Mouse (Mus musculus): ENCODE results near the gene Ugt1a9.
"Not testable (repeated sequence)": the region's sequence is repeated elsewhere in the genome, so short reads cannot be mapped to it uniquely, and the experiment has no call there.

The Ugt1a9 gene

GRCm38 (mm10) chr1:88158430-88158829 lies 87.8 kb downstream of the Ugt1a9 start:
- ATAC-seq (ENCODE audit: insufficient number of reproducible peaks, low FRiP score, low TSS enrichment) = no peak

- ATAC-seq (ENCODE audit: insufficient number of reproducible peaks, low FRiP score, low TSS enrichment) = no peak
These were observed 95.1 kb downstream of the Ugt1a9 start, which contains the start of gene Ugt1a5 for GRCm38 (mm10) chr1:88165711-88166110. Gene Ugt1a5, plus strand, starts transcription at chr1:88166012.

- ATAC-seq (ENCODE audit: insufficient number of reproducible peaks, low FRiP score, low TSS enrichment) = not testable (repeated sequence)
These were observed 101.6 kb downstream of the Ugt1a9 start for GRCm38 (mm10) chr1:88172190-88172589.

- no peak for ATAC-seq (ENCODE audit: insufficient number of reproducible peaks, low FRiP score, low TSS enrichment)
These were observed 109.1 kb downstream of the Ugt1a9 start for GRCm38 (mm10) chr1:88179657-88180056.

GRCm38 (mm10) chr1:88186325-88186935 lies 115.8 kb downstream of the Ugt1a9 start:
- no peak for ATAC-seq (ENCODE audit: insufficient number of reproducible peaks, low FRiP score, low TSS enrichment)

DNA sequence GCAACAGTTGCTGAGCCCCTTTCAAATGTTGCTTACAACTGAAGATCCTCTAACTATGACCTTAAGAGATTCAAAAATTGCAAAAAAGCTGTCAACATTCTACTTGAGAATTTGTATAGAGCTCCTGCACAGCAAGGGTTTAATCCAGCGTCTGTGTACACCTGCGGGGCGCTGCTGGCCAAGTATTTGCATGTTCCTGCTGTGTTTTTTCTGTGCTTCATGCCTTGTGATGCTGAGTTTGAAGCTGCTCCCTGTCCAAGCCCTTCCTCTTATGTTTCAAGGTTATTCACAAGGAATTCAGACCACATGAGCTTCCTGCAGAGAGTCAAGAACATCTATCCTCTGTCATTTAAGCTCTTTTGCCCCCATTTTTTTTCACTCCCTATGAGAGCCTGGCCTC lies 121.5 kb downstream of the Ugt1a9 start:
- no peak for ATAC-seq (ENCODE audit: insufficient number of reproducible peaks, low FRiP score, low TSS enrichment)

- ATAC-seq (ENCODE audit: insufficient number of reproducible peaks, low FRiP score, low TSS enrichment) = no peak
These were observed 125.1 kb downstream of the Ugt1a9 start for GRCm38 (mm10) chr1:88195687-88196086.

GRCm38 (mm10) chr1:88197443-88197842 lies 126.8 kb downstream of the Ugt1a9 start:
- ATAC-seq (ENCODE audit: insufficient number of reproducible peaks, low FRiP score, low TSS enrichment) = no peak

DNA sequence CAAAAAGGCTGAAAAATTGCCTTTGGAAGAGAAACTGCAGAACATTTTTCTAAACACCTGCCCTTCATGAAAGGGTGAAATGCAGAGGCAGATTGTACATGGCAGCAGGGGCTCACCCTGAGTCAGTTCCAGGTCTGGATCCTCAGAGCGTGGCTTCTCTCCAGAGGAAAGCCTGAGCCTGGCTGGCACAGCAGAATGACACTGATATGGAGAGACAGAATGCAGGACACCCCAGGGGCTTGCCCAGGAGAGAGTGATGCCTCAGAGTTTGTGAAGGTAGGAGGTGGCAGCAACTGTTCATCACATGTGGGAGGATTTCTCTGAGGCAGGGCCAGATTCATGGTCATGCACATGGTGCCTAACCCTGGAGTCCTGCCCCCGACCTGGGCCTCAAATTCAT lies 129.4 kb downstream of the Ugt1a9 start:
- peak; percentile 85 for ATAC-seq (ENCODE audit: insufficient number of reproducible peaks, low FRiP score, low TSS enrichment)

- no peak for ATAC-seq (ENCODE audit: insufficient number of reproducible peaks, low FRiP score, low TSS enrichment)
These were observed 129.9 kb downstream of the Ugt1a9 start, which contains the start of gene Ugt1a2 for GRCm38 (mm10) chr1:88200456-88200855. Gene Ugt1a2, plus strand, starts transcription at chr1:88200601.

DNA sequence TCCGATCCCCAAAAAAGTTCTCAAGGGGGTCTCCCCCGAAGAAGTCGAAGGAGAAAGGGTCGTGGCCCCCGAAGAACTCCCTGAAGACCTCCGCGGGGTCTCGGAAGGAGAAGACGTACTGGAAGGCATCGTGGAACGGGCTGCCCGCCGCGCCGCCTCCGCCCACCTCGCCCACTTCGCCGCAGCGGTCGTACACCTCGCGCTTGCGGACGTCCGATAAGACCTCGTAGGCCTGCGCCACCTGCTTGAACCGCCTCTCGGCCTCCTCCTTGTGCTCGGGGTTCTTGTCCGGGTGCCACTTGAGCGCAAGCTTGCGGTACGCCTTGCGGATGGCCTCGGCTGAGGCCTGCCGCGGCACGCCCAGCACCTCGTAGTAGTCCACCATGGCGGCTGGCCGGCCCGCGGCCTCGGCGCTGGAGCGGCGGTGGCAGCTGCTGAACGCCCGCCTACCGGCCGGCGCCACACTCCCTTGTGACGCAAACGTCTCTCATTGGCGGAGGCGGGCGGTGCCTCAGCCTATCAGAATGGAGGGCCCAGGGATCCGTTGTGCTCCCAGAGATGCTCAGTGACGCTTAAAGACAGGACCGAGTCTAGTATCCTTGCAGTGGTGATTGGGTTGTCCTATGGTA lies 134.8 kb downstream of the Ugt1a9 start, which contains the start of gene Dnajb3:
TSS of gene Dnajb3 (minus strand) at position 489 of the 629 bp plus-strand sequence.
- ATAC-seq (ENCODE audit: insufficient number of reproducible peaks, low FRiP score, low TSS enrichment) = peak; percentile 99

DNA sequence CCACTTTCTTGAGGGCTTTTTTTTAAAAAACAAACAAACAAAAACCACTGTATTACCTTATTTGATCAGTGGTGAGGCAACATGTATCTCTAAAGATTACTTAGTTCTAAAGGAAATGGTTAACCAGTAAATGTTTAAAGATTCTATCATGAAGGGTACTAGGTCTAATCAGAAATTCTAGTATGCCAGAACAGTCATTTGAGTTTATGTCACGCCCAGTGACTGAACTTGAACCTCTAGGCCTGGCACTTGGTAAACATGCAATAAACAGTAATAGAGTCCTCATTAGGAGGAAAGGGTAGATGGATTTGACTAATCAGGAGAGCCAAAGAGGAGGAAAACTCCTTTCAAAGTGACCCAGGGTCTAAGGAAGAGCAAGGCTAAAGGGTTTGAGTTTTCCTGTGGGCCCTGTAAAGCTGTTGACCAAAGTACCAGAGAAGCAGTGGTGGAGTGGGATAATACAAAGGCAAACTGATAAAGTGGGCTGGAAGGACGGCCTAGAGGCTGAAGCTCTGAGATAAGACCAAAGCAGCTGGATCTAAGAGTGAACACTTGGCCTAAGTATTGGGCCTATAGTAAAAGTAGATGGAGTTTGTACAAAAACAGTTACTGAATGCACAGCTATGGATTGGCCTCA lies 136.4 kb downstream of the Ugt1a9 start:
- no peak for ATAC-seq (ENCODE audit: insufficient number of reproducible peaks, low FRiP score, low TSS enrichment)

DNA sequence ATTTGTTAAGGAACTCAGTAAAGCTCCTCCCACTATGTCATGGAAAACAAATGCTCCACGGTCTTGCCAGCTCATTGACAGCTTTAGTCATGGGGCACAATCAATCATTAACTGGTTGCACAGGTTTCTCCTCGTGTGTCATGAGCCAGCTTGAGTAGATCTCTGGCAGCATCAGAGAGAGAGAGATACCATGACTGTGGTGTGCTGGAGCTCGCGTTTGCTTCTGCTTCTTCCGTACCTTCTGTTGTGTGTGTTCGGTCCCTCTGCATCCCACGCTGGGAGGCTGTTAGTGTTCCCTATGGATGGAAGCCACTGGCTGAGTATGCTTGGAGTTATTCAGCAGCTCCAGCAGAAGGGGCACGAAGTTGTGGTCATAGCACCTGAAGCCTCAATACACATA lies 141.2 kb downstream of the Ugt1a9 start, which contains the start of gene Ugt1a1:
TSS of gene Ugt1a1 (plus strand) at position 148 of the 400 bp plus-strand sequence.
- peak; percentile 29; the same call in 1 of the 2 replicates for ATAC-seq (ENCODE audit: insufficient number of reproducible peaks, low FRiP score, low TSS enrichment)

- ATAC-seq (ENCODE audit: insufficient number of reproducible peaks, low FRiP score, low TSS enrichment) = no peak
These were observed 141.9 kb downstream of the Ugt1a9 start for GRCm38 (mm10) chr1:88212341-88213045.

DNA sequence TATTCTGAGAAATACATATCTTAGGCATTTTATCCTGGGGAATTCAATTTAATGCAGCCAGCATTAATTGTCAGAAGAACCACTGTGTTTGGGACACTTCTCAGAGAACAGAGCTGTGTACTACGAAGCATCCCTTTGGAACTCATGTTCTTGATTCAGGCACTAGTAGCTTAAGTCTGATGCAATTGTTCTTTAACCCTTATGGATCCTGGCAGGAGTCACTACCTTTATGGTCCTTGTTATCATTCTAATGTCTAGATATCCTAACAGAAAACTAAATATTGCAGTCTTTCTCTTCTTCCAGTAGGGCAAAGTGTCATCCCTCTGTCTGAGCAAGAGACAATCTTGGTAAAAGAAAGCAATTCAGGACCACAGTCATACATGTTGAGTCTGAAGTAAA lies 142.5 kb downstream of the Ugt1a9 start:
- ATAC-seq (ENCODE audit: insufficient number of reproducible peaks, low FRiP score, low TSS enrichment) = no peak

DNA sequence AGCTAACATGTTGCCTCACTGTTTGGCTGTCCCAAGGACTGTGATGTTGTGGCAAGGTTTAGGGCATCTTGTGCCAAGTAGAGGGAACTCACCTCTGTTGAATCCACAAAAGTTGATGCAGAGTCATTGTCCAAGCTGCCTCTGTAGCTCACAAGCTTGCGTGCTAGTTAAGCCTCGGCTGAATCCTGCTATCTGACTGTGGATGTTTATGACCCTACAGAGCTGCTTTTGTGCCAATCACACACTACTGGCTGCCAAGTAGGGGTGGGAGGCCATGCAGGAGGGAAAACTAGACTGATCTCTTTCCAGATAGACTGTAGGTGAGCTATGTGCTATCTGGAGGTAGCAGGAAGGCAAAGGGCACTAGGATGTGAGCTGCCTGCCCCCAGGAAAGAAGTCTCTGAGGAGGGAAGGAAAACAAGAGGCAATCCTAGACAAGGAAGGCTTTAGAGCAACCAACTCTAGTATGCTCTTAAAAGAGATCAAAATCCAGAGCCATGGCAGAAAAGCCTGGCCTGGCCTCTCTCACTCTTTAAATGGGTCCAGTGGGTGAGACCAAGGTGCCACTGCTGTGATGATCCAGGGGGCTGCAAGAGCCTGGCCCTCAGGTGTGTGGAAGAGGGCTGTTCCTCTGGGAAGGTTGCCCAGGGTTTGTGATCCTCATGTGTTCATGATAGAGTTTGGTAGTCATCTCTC lies 143.3 kb downstream of the Ugt1a9 start:
- ATAC-seq (ENCODE audit: insufficient number of reproducible peaks, low FRiP score, low TSS enrichment) = 0 out of 2 replicates have a peak, but pooled peaks have one; percentile 8

GRCm38 (mm10) chr1:88214462-88214952 lies 143.9 kb downstream of the Ugt1a9 start:
- 0 out of 2 replicates have a peak, but pooled peaks have one; percentile 0 for ATAC-seq (ENCODE audit: insufficient number of reproducible peaks, low FRiP score, low TSS enrichment)

DNA sequence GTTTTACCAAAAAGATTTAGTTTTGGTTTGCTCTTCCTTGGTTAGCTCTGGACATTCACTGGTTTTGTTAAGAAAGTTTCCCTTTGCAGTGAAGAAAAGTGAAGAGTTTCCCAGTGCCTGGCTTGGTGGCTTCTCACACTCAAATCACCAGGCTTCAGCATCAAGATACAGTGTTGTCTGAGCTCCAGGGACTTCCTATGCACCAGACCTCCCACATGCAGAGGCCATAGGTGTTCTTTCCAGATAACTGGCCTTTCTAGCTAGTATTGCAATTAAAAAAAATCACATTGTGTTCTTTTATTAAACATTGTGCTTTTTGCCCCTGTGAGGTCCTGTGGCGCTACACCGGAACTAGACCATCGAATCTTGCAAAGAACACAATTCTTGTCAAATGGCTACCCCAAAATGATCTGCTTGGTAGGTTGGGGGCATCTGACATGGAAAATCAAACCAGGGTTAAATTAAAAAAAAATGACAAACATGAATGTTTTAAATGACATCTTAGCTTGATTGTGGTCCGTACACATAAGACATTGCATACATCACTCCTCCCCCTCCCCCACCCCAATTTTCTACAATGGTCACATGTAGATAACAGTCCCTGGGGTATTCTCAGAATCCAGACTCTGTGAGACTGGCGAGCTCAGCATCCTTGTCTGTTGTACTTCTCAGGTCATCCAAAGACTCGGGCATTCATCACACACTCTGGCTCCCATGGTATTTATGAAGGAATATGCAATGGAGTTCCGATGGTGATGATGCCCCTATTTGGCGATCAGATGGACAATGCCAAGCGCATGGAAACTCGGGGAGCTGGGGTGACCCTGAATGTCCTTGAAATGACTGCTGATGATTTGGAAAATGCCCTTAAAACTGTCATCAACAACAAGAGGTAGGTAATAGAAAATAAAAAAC lies 145.1 kb downstream of the Ugt1a9 start:
- ATAC-seq (ENCODE audit: insufficient number of reproducible peaks, low FRiP score, low TSS enrichment) = no peak

- ATAC-seq (ENCODE audit: insufficient number of reproducible peaks, low FRiP score, low TSS enrichment) = no peak
These were observed 146.0 kb downstream of the Ugt1a9 start for GRCm38 (mm10) chr1:88216551-88216950.
